Mouse (Mus musculus) thymus, adult 2 months (tissue): ENCODE results near the gene Pth2.

Experiments
- CTCF ChIP-seq: fragments of 200-500 bp; IDR thresholded peaks from 2 replicates; pipeline ENCODE4 v1.5.1; 2012; ENCODE audit warnings: mild to moderate bottlenecking, control low read depth, low read length, moderate library complexity, borderline replicate concordance; ENCODE audit not compliant: control insufficient read depth, poor library complexity, insufficient read depth; ENCODE audit errors: extremely low read depth
- POLR2A ChIP-seq: fragments of 200-500 bp; IDR thresholded peaks from 2 replicates; pipeline ENCODE4 v1.6.1; 2012; ENCODE audit warnings: mild to moderate bottlenecking, low read length, control low read depth, moderate library complexity; ENCODE audit not compliant: control insufficient read depth, poor library complexity, insufficient read depth; ENCODE audit errors: extremely low read depth

GRCm38 (mm10) chr7:45134544-45135026 is 46.2 kb upstream of the Pth2 start:
- TF ChIP-seq CTCF = no peak
- no peak for TF ChIP-seq POLR2A
